Mouse (Mus musculus) neural tube, embryonic 15.5 days (tissue): Measurements from ENCODE around the gene Wscd2. TPM values are rescaled to one million over a fixed set of nuclear protein-coding genes. Genes with fewer than 3 reads are reported as not detected.
A peak's percentile ranks its signal among the peaks of the same experiment; 100 is the strongest.

Experiments
- ATAC-seq: fragments of 200-750 bp; cut with Nextera tagmentation; 2 replicates; pipeline ENCODE4 v1.8.0; 2017; ENCODE audit warnings: mild to moderate bottlenecking, moderate TSS enrichment, moderate library complexity; ENCODE audit not compliant: low FRiP score
- H3K27ac ChIP-seq: fragments of 300-500 bp; sonication (generic); replicated peaks from 2 replicates; pipeline ENCODE4 v1.5.1; 2015; ENCODE audit warnings: mild to moderate bottlenecking, inconsistent platforms
- H3K27me3 ChIP-seq: fragments of 300-500 bp; sonication (generic); replicated peaks from 2 replicates; pipeline ENCODE4 v1.6.1; 2015; ENCODE audit warnings: inconsistent platforms
- H3K36me3 ChIP-seq: fragments of 300-500 bp; sonication (generic); 2 replicates; pipeline ENCODE4 v1.6.1; 2015; ENCODE audit warnings: inconsistent platforms
- H3K4me1 ChIP-seq: fragments of 300-500 bp; sonication (generic); 2 replicates; pipeline ENCODE4 v1.6.1; 2015; ENCODE audit warnings: inconsistent platforms
- H3K4me2 ChIP-seq: fragments of 300-500 bp; sonication (generic); 2 replicates; pipeline ENCODE4 v1.6.1; 2015; ENCODE audit warnings: inconsistent platforms, mild to moderate bottlenecking, moderate library complexity
- H3K4me3 ChIP-seq: fragments of 300-500 bp; sonication (generic); replicated peaks from 2 replicates; pipeline ENCODE4 v1.5.1; 2015; ENCODE audit warnings: mild to moderate bottlenecking, inconsistent platforms
- H3K9ac ChIP-seq: fragments of 300-500 bp; sonication (generic); replicated peaks from 2 replicates; pipeline ENCODE4 v1.6.1; 2015; ENCODE audit warnings: mild to moderate bottlenecking, inconsistent platforms
- H3K9me3 ChIP-seq: fragments of 300-500 bp; sonication (generic); replicated peaks from 2 replicates; pipeline ENCODE4 v1.6.1; 2016; ENCODE audit warnings: inconsistent platforms
- WGBS: fragments of 180-500 bp; shearing (Covaris S2); methylation state at CpG from one replicate; pipeline ENCODE4 v1.1.7; 2015; ENCODE audit warnings: mixed read lengths; 5-methylcytosine and 5-hydroxymethylcytosine counted together
- polyA plus RNA-seq: library from polyadenylated mRNA; unstranded; fragments of >200 nt; fragmentation: Nextera tagmentation; extraction: Ambion mirVana; gene quantifications from 2 replicates; pipeline ENCODE4 v1.2.1, GENCODE M21; 2015

Wscd2 gene
- polyA plus RNA-seq, 1 experiment from 2014 or later, result 22.6 TPM

- Histone ChIP-seq H3K4me2 (no peak overlapping the region), H3K27ac (no peak overlapping the region), H3K9me3 (no peaks in the 10 kb centered on the region), H3K36me3 (0 out of 2 replicates have a peak, but pooled peaks cover 4% of the 10 kb centered on the region), H3K4me3 (no peak overlapping the region), H3K27me3 (no peaks in the 10 kb centered on the region), H3K4me1 (peaks cover 2% of the 10 kb centered on the region), H3K9ac (no peak overlapping the region)
- 79% methylated on average over 5 of the region's 5 CpGs for WGBS
- no peak for ATAC-seq
Measured at GRCm38 (mm10) chr5:113559627-113560026, 69.5 kb downstream of the Wscd2 start.

GRCm38 (mm10) chr5:113564463-113564862, 74.3 kb downstream of the Wscd2 start:
- 32% methylated on average over 4 of the region's 4 CpGs for WGBS
- no peak overlapping the region for H3K27ac ChIP-seq
- H3K4me2 ChIP-seq, result no peak overlapping the region
- H3K4me3 ChIP-seq, result no peak overlapping the region
- H3K4me1 ChIP-seq, result no peaks in the 10 kb centered on the region
- H3K9ac ChIP-seq, result no peak overlapping the region
- H3K27me3 ChIP-seq, result no peaks in the 10 kb centered on the region
- H3K9me3 ChIP-seq, result no peaks in the 10 kb centered on the region
- 0 out of 2 replicates have a peak, but pooled peaks cover 4% of the 10 kb centered on the region for H3K36me3 ChIP-seq
- no peak for ATAC-seq

- 0 out of 2 replicates have a peak, but pooled peaks cover 4% of the 10 kb centered on the region for H3K36me3 ChIP-seq
- H3K9ac ChIP-seq, result no peak overlapping the region
- no peaks in the 10 kb centered on the region for H3K4me1 ChIP-seq
- H3K4me2 ChIP-seq, result no peak overlapping the region
- no peak for ATAC-seq
- 77% methylated on average over 10 of the region's 10 CpGs for WGBS
- H3K27ac ChIP-seq, result no peak overlapping the region
- H3K9me3 ChIP-seq, result no peaks in the 10 kb centered on the region
- no peak overlapping the region for H3K4me3 ChIP-seq
- H3K27me3 ChIP-seq, result no peaks in the 10 kb centered on the region
Measured at GRCm38 (mm10) chr5:113565101-113565854, 75.1 kb downstream of the Wscd2 start.

GRCm38 (mm10) chr5:113565858-113566257, 75.7 kb downstream of the Wscd2 start:
- H3K27ac ChIP-seq, result no peak overlapping the region
- no peak for ATAC-seq
- WGBS, result 70% methylated on average over 12 of the region's 12 CpGs
- no peak overlapping the region for H3K4me3 ChIP-seq
- no peaks in the 10 kb centered on the region for H3K9me3 ChIP-seq
- no peak overlapping the region for H3K9ac ChIP-seq
- H3K4me1 ChIP-seq, result no peaks in the 10 kb centered on the region
- 0 out of 2 replicates have a peak, but pooled peaks cover 4% of the 10 kb centered on the region for H3K36me3 ChIP-seq
- no peak overlapping the region for H3K4me2 ChIP-seq
- H3K27me3 ChIP-seq, result no peaks in the 10 kb centered on the region

- Histone ChIP-seq H3K9me3 (no peaks in the 10 kb centered on the region), H3K4me2 (no peak overlapping the region), H3K4me1 (no peaks in the 10 kb centered on the region), H3K27ac (no peak overlapping the region), H3K36me3 (peaks cover 9% of the 10 kb centered on the region; the same call in 1 of the 2 replicates), H3K27me3 (no peaks in the 10 kb centered on the region), H3K9ac (no peak overlapping the region), H3K4me3 (no peak overlapping the region)
- WGBS, result 53% methylated on average over 7 of the region's 7 CpGs
- ATAC-seq, result no peak
Measured at GRCm38 (mm10) chr5:113570056-113570717, 80.1 kb downstream of the Wscd2 start.

- Histone ChIP-seq H3K4me3 (no peak overlapping the region), H3K4me1 (peaks cover 35% of the 10 kb centered on the region), H3K4me2 (peak overlapping the region; percentile 39; the same call in 1 of the 2 replicates), H3K9me3 (no peaks in the 10 kb centered on the region), H3K9ac (no peak overlapping the region), H3K36me3 (peaks cover 9% of the 10 kb centered on the region; the same call in 1 of the 2 replicates), H3K27ac (peak overlapping the region; percentile 24; the same call in 1 of the 2 replicates), H3K27me3 (no peaks in the 10 kb centered on the region)
- no peak for ATAC-seq
- WGBS, result 74% methylated on average over 7 of the region's 7 CpGs
Measured at GRCm38 (mm10) chr5:113577555-113577954, 87.4 kb downstream of the Wscd2 start.

GRCm38 (mm10) chr5:113578428-113578827, 88.3 kb downstream of the Wscd2 start:
- no peak for ATAC-seq
- H3K4me3 ChIP-seq, result no peak overlapping the region

GRCm38 (mm10) chr5:113579128-113579527, 89.0 kb downstream of the Wscd2 start:
- Histone ChIP-seq H3K4me2 (no peak overlapping the region), H3K27ac (peak overlapping the region; percentile 33), H3K4me1 (peaks cover 35% of the 10 kb centered on the region), H3K9ac (no peak overlapping the region), H3K36me3 (peaks cover 4% of the 10 kb centered on the region; the same call in 1 of the 2 replicates), H3K27me3 (no peaks in the 10 kb centered on the region), H3K9me3 (no peaks in the 10 kb centered on the region), H3K4me3 (no peak overlapping the region)
- 62% methylated on average over 4 of the region's 4 CpGs for WGBS
- no peak for ATAC-seq

More at GRCm38 (mm10) chr5:113578428-113578827, 88.3 kb downstream of the Wscd2 start:
- Histone ChIP-seq H3K9ac (no peak overlapping the region), H3K4me1 (peaks cover 35% of the 10 kb centered on the region), H3K36me3 (peaks cover 9% of the 10 kb centered on the region; the same call in 1 of the 2 replicates), H3K9me3 (no peaks in the 10 kb centered on the region), H3K27me3 (no peaks in the 10 kb centered on the region), H3K4me2 (no peak overlapping the region), H3K27ac (peak overlapping the region; percentile 43)
- WGBS, result 49% methylated on average over 6 of the region's 6 CpGs

- no peak overlapping the region for H3K9ac ChIP-seq
- no peaks in the 10 kb centered on the region for H3K27me3 ChIP-seq
- no peaks in the 10 kb centered on the region for H3K36me3 ChIP-seq
- no peak for ATAC-seq
- H3K4me3 ChIP-seq, result no peak overlapping the region
- no peaks in the 10 kb centered on the region for H3K9me3 ChIP-seq
- H3K4me2 ChIP-seq, result no peak overlapping the region
- H3K4me1 ChIP-seq, result peaks cover 35% of the 10 kb centered on the region
- 48% methylated on average over 8 of the region's 8 CpGs for WGBS
- H3K27ac ChIP-seq, result 0 out of 2 replicates have a peak overlapping the region, but pooled peaks have one; percentile 18
Measured at GRCm38 (mm10) chr5:113580248-113580647, 90.1 kb downstream of the Wscd2 start.

GRCm38 (mm10) chr5:113580801-113581200, 90.7 kb downstream of the Wscd2 start:
- ATAC-seq, result no peak
- no peaks in the 10 kb centered on the region for H3K36me3 ChIP-seq
- H3K27me3 ChIP-seq, result no peaks in the 10 kb centered on the region
- peaks cover 35% of the 10 kb centered on the region for H3K4me1 ChIP-seq
- H3K4me3 ChIP-seq, result no peak overlapping the region
- 34% methylated on average over 9 of the region's 9 CpGs for WGBS
- H3K9ac ChIP-seq, result no peak overlapping the region
- H3K4me2 ChIP-seq, result no peak overlapping the region
- no peaks in the 10 kb centered on the region for H3K9me3 ChIP-seq
- no peak overlapping the region for H3K27ac ChIP-seq

GRCm38 (mm10) chr5:113583424-113584162, 93.5 kb downstream of the Wscd2 start:
- no peak overlapping the region for H3K4me3 ChIP-seq
- ATAC-seq, result no peak
- H3K9me3 ChIP-seq, result no peaks in the 10 kb centered on the region
- H3K36me3 ChIP-seq, result no peaks in the 10 kb centered on the region
- H3K27me3 ChIP-seq, result no peaks in the 10 kb centered on the region
- H3K4me1 ChIP-seq, result peaks cover 19% of the 10 kb centered on the region
- no peak overlapping the region for H3K4me2 ChIP-seq
- WGBS, result 70% methylated on average over 5 of the region's 5 CpGs
- H3K9ac ChIP-seq, result no peak overlapping the region
- no peak overlapping the region for H3K27ac ChIP-seq
